Mouse (Mus musculus) heart, embryonic 15.5 days (tissue): ENCODE data around the gene Clic5. TPM values are rescaled to one million over a fixed set of nuclear protein-coding genes. Genes with fewer than 3 reads are reported as not detected.

Experiments used
- ATAC-seq: fragments of 200-750 bp; cut with Nextera tagmentation; replicated peaks from 2 replicates; pipeline ENCODE4 v1.8.0; 2017; ENCODE audit warnings: low read depth, moderate TSS enrichment; ENCODE audit not compliant: insufficient number of reproducible peaks, insufficient read depth, low FRiP score
- H3K27ac ChIP-seq: fragments of 300-500 bp; sonication (generic); 2 replicates; pipeline ENCODE4 v1.5.1; 2015; ENCODE audit warnings: mild to moderate bottlenecking, inconsistent platforms
- H3K27me3 ChIP-seq: fragments of 300-500 bp; sonication (generic); 2 replicates; pipeline ENCODE4 v1.6.1; 2015; ENCODE audit warnings: inconsistent platforms
- H3K36me3 ChIP-seq: fragments of 300-500 bp; sonication (generic); 2 replicates; pipeline ENCODE4 v1.6.1; 2015; ENCODE audit warnings: mild to moderate bottlenecking, inconsistent platforms
- H3K4me1 ChIP-seq: fragments of 300-500 bp; sonication (generic); replicated peaks from 2 replicates; pipeline ENCODE4 v1.6.1; 2015; ENCODE audit warnings: inconsistent platforms
- H3K4me2 ChIP-seq: fragments of 300-500 bp; sonication (generic); 2 replicates; pipeline ENCODE4 v1.6.1; 2015; ENCODE audit warnings: inconsistent platforms, mild to moderate bottlenecking, moderate library complexity
- H3K4me3 ChIP-seq: fragments of 300-500 bp; sonication (generic); 2 replicates; pipeline ENCODE4 v1.5.1; 2015; ENCODE audit warnings: mild to moderate bottlenecking, inconsistent platforms
- H3K9ac ChIP-seq: fragments of 300-500 bp; sonication (generic); 2 replicates; pipeline ENCODE4 v1.6.1; 2015; ENCODE audit warnings: mild to moderate bottlenecking, inconsistent platforms
- H3K9me3 ChIP-seq: fragments of 300-500 bp; sonication (generic); replicated peaks from 2 replicates; pipeline ENCODE4 v1.6.1; 2016; ENCODE audit warnings: inconsistent platforms
- WGBS: fragments of 180-500 bp; shearing (Covaris S2); methylation state at CpG from one replicate; pipeline ENCODE4 v1.1.7; 2015; ENCODE audit warnings: mixed read lengths; 5-methylcytosine and 5-hydroxymethylcytosine counted together
- polyA plus RNA-seq: library from polyadenylated mRNA; unstranded; fragments of >200 nt; fragmentation: Nextera tagmentation; extraction: Ambion mirVana; gene quantifications from 2 replicates; pipeline ENCODE4 v1.2.1, GENCODE M21; 2015

Gene Clic5
- polyA plus RNA-seq, 1 experiment from 2014 or later, result 12.5 TPM

- no peak for ATAC-seq
- WGBS, result 47% methylated on average over 3 of the region's 3 CpGs
- no peak overlapping the region for H3K4me3 ChIP-seq
- H3K27ac ChIP-seq, result peak overlapping the region; percentile 63
- H3K9me3 ChIP-seq, result no peaks in the 10 kb centered on the region
- no peak overlapping the region for H3K9ac ChIP-seq
- H3K27me3 ChIP-seq, result 0 out of 2 replicates have a peak, but pooled peaks cover 2% of the 10 kb centered on the region
- H3K36me3 ChIP-seq, result no peaks in the 10 kb centered on the region
- H3K4me1 ChIP-seq, result peaks cover 34% of the 10 kb centered on the region
- peak overlapping the region; percentile 16; the same call in 1 of the 2 replicates for H3K4me2 ChIP-seq
Measured at GRCm38 (mm10) chr17:44192981-44193380, 4.6 kb downstream of the Clic5 start.

- peaks cover 14% of the 10 kb centered on the region for H3K4me1 ChIP-seq
- no peaks in the 10 kb centered on the region for H3K36me3 ChIP-seq
- H3K9ac ChIP-seq, result no peak overlapping the region
- H3K27ac ChIP-seq, result no peak overlapping the region
- 68% methylated on average over 4 of the region's 4 CpGs for WGBS
- H3K27me3 ChIP-seq, result no peaks in the 10 kb centered on the region
- H3K9me3 ChIP-seq, result no peaks in the 10 kb centered on the region
- no peak overlapping the region for H3K4me2 ChIP-seq
- no peak for ATAC-seq
- no peak overlapping the region for H3K4me3 ChIP-seq
Measured at GRCm38 (mm10) chr17:44199158-44199557, 10.8 kb downstream of the Clic5 start.

GRCm38 (mm10) chr17:44202952-44203351, 14.6 kb downstream of the Clic5 start:
- Histone ChIP-seq H3K36me3 (no peaks in the 10 kb centered on the region), H3K4me1 (peaks cover 10% of the 10 kb centered on the region), H3K4me2 (no peak overlapping the region), H3K4me3 (no peak overlapping the region), H3K27me3 (no peaks in the 10 kb centered on the region), H3K9ac (no peak overlapping the region), H3K27ac (no peak overlapping the region), H3K9me3 (no peaks in the 10 kb centered on the region)
- 61% methylated on average over 5 of the region's 5 CpGs for WGBS
- ATAC-seq, result no peak

- Histone ChIP-seq H3K4me2 (no peak overlapping the region), H3K36me3 (no peaks in the 10 kb centered on the region), H3K9ac (no peak overlapping the region), H3K27me3 (no peaks in the 10 kb centered on the region), H3K4me3 (no peak overlapping the region), H3K27ac (no peak overlapping the region), H3K9me3 (no peaks in the 10 kb centered on the region), H3K4me1 (peaks cover 10% of the 10 kb centered on the region)
- ATAC-seq, result no peak
- 84% methylated on average over 1 of the region's 1 CpGs for WGBS
Measured at GRCm38 (mm10) chr17:44204787-44205186, 16.4 kb downstream of the Clic5 start.

GRCm38 (mm10) chr17:44205562-44205961, 17.2 kb downstream of the Clic5 start:
- Histone ChIP-seq H3K4me3 (no peak overlapping the region), H3K36me3 (no peaks in the 10 kb centered on the region), H3K27me3 (no peaks in the 10 kb centered on the region), H3K9ac (no peak overlapping the region), H3K4me1 (peaks cover 10% of the 10 kb centered on the region), H3K4me2 (no peak overlapping the region), H3K9me3 (no peaks in the 10 kb centered on the region), H3K27ac (no peak overlapping the region)
- 62% methylated on average over 3 of the region's 3 CpGs for WGBS
- ATAC-seq, result no peak

- Histone ChIP-seq H3K27ac (no peak overlapping the region), H3K36me3 (no peaks in the 10 kb centered on the region), H3K4me1 (no peaks in the 10 kb centered on the region), H3K9me3 (no peaks in the 10 kb centered on the region), H3K4me3 (no peak overlapping the region), H3K4me2 (no peak overlapping the region), H3K27me3 (no peaks in the 10 kb centered on the region), H3K9ac (no peak overlapping the region)
- no peak for ATAC-seq
- WGBS, result 85% methylated on average over 4 of the region's 4 CpGs
Measured at GRCm38 (mm10) chr17:44208900-44209299, 20.5 kb downstream of the Clic5 start.

GRCm38 (mm10) chr17:44212960-44213619, 24.7 kb downstream of the Clic5 start:
- Histone ChIP-seq H3K9me3 (no peaks in the 10 kb centered on the region), H3K27ac (no peak overlapping the region), H3K36me3 (no peaks in the 10 kb centered on the region), H3K4me1 (peaks cover 11% of the 10 kb centered on the region), H3K4me2 (no peak overlapping the region), H3K4me3 (no peak overlapping the region), H3K27me3 (no peaks in the 10 kb centered on the region), H3K9ac (no peak overlapping the region)
- ATAC-seq, result no peak
- 84% methylated on average over 5 of the region's 5 CpGs for WGBS

- Histone ChIP-seq H3K9me3 (no peaks in the 10 kb centered on the region), H3K9ac (no peak overlapping the region), H3K4me1 (peaks cover 15% of the 10 kb centered on the region), H3K27me3 (no peaks in the 10 kb centered on the region), H3K4me3 (no peak overlapping the region), H3K27ac (no peak overlapping the region), H3K4me2 (no peak overlapping the region), H3K36me3 (no peaks in the 10 kb centered on the region)
- no peak for ATAC-seq
- 64% methylated on average over 9 of the region's 9 CpGs for WGBS
Measured at GRCm38 (mm10) chr17:44215196-44215799, 26.9 kb downstream of the Clic5 start.

- H3K4me2 ChIP-seq, result no peak overlapping the region
- H3K27ac ChIP-seq, result peak overlapping the region; percentile 23; the same call in 1 of the 2 replicates
- H3K9me3 ChIP-seq, result no peaks in the 10 kb centered on the region
- H3K4me3 ChIP-seq, result no peak overlapping the region
- no peaks in the 10 kb centered on the region for H3K27me3 ChIP-seq
- 60% methylated on average over 2 of the region's 2 CpGs for WGBS
- H3K9ac ChIP-seq, result no peak overlapping the region
- H3K36me3 ChIP-seq, result no peaks in the 10 kb centered on the region
- peaks cover 15% of the 10 kb centered on the region for H3K4me1 ChIP-seq
- ATAC-seq, result no peak
Measured at GRCm38 (mm10) chr17:44217185-44217584, 28.8 kb downstream of the Clic5 start.

- 46% methylated on average over 2 of the region's 2 CpGs for WGBS
- Histone ChIP-seq H3K27ac (peak overlapping the region; percentile 71), H3K9me3 (no peaks in the 10 kb centered on the region), H3K4me2 (no peak overlapping the region), H3K27me3 (no peaks in the 10 kb centered on the region), H3K9ac (no peak overlapping the region), H3K4me1 (peaks cover 15% of the 10 kb centered on the region), H3K4me3 (no peak overlapping the region), H3K36me3 (no peaks in the 10 kb centered on the region)
- ATAC-seq, result no peak
Measured at GRCm38 (mm10) chr17:44219943-44220342, 31.6 kb downstream of the Clic5 start.

- Histone ChIP-seq H3K9ac (no peak overlapping the region), H3K27ac (peak overlapping the region; percentile 50; the same call in 1 of the 2 replicates), H3K4me1 (0 out of 2 replicates have a peak, but pooled peaks cover 7% of the 10 kb centered on the region), H3K4me2 (no peak overlapping the region), H3K9me3 (no peaks in the 10 kb centered on the region), H3K4me3 (no peak overlapping the region), H3K36me3 (no peaks in the 10 kb centered on the region), H3K27me3 (no peaks in the 10 kb centered on the region)
- WGBS, result 56% methylated on average over 5 of the region's 5 CpGs
- ATAC-seq, result no peak
Measured at GRCm38 (mm10) chr17:44228428-44228827, 40.0 kb downstream of the Clic5 start.

- no peak for ATAC-seq
- peak overlapping the region; percentile 35; the same call in 1 of the 2 replicates for H3K4me2 ChIP-seq
- H3K27ac ChIP-seq, result peak overlapping the region; percentile 59
- 0 out of 2 replicates have a peak, but pooled peaks cover 7% of the 10 kb centered on the region for H3K4me1 ChIP-seq
- no peak overlapping the region for H3K9ac ChIP-seq
- H3K9me3 ChIP-seq, result no peaks in the 10 kb centered on the region
- no peaks in the 10 kb centered on the region for H3K27me3 ChIP-seq
- H3K4me3 ChIP-seq, result no peak overlapping the region
- 39% methylated on average over 10 of the region's 10 CpGs for WGBS
- H3K36me3 ChIP-seq, result no peaks in the 10 kb centered on the region
Measured at GRCm38 (mm10) chr17:44230083-44230482, 41.7 kb downstream of the Clic5 start.
